ENCODE assay signal across 8 mouse cellular contexts in genomic region chr6:48745959-48746889, GRCm38 (mm10). TPM values are rescaled to one million over a fixed set of nuclear protein-coding genes. Genes with fewer than 3 reads are reported as not detected.
DNase-seq lines count a peak whose midpoint lies in the region; ATAC-seq and TF ChIP-seq lines count a peak whose summit lies in the region.

Gimap5 (plus strand) TSS chr6:48746197.

- H3K36me3 ChIP-seq in intestine, postnatal 0 days (ENCODE audit: control insufficient read depth, insufficient read depth), result no peaks in the 10 kb centered on the region

- intact Hi-C loops in left cerebral cortex, adult 2 months (cut with DNase I), result loop anchor here (2.0 kb wide), 1 partner anchor 27 kb away; no protein-coding TSS in a partner anchor

- H3K27me3 ChIP-seq in intestine, postnatal 0 days (replicated peaks; ENCODE audit: control insufficient read depth, insufficient read depth, low read length), result no peaks in the 10 kb centered on the region

- 47% methylated on average over 16 of the region's 16 CpGs for WGBS in intestine, postnatal 0 days
- WGBS in lung, adult 2 months, result 23% methylated on average over 16 of the region's 16 CpGs

- H3K4me2 ChIP-seq in intestine, postnatal 0 days (replicated peaks; ENCODE audit: low read depth), result peak within 1 kb of the TSS; percentile 9; the same call in 1 of the 2 replicates

- peak within 1 kb of the TSS; percentile 34; the same call in 1 of the 2 replicates for H3K27ac ChIP-seq in left cerebral cortex, adult 2 months
- H3K27ac ChIP-seq in intestine, postnatal 0 days (ENCODE audit: low read depth, low read length), result peak within 1 kb of the TSS; percentile 62; the same call in 1 of the 2 replicates

- TF ChIP-seq POLR2A in lung, adult 2 months (IDR thresholded peaks at IDR 0.05; ENCODE audit: borderline replicate concordance, extremely low read depth, low read depth, low read length), result peak; percentile 9; the same call in 1 of the 2 replicates

- peaks cover under 1% of the 10 kb centered on the region; the same call in 1 of the 2 replicates for H3K4me1 ChIP-seq in intestine, postnatal 0 days (replicated peaks; ENCODE audit: control insufficient read depth, insufficient read depth, low read length)
- H3K4me1 ChIP-seq in lung, adult 2 months (ENCODE audit: control insufficient read depth, insufficient read depth, low read length), result peaks cover 11% of the 10 kb centered on the region

- no peak within 1 kb of the TSS for H3K9ac ChIP-seq in intestine, postnatal 0 days (ENCODE audit: low read depth, low read length)

- no peaks in the 10 kb centered on the region for H3K9me3 ChIP-seq in intestine, postnatal 0 days (ENCODE audit: control insufficient read depth)

- no peak for DNase-seq in left cerebral cortex, adult 2 months (ENCODE audit: extremely low spot score in 1 of 2, low spot score in 2 of 2)
- no peak for DNase-seq in left cerebral cortex, adult 8-10 months (ENCODE audit: low spot score in 2 of 2)
- peak; percentile 28 for DNase-seq in adrenal gland, postnatal 25 days
- peak; percentile 98 for DNase-seq in heart, adult 11 months
- peak; percentile 50 for DNase-seq in lung, adult 2 months
- DNase-seq in spleen, adult 12 weeks (ENCODE audit: low spot score), result peak; percentile 58
- DNase-seq in right cerebral cortex, postnatal 25 days, result no peak

- ATAC-seq in intestine, postnatal 0 days, result no peak

- H3K4me3 ChIP-seq in left cerebral cortex, adult 2 months, result no peak within 1 kb of the TSS; the same call in 1 of the 2 replicates
- no peak within 1 kb of the TSS for H3K4me3 ChIP-seq in intestine, postnatal 0 days (ENCODE audit: low read depth, low read length)
- H3K4me3 ChIP-seq in lung, adult 2 months (replicated peaks; ENCODE audit: extremely low read depth, low read depth, low read length), result peak within 1 kb of the TSS; percentile 62

- TF ChIP-seq CTCF in left cerebral cortex, adult 2 months (IDR thresholded peaks at IDR 0.05), result peak; percentile 65
- TF ChIP-seq CTCF in intestine, postnatal 0 days (IDR thresholded peaks at IDR 0.05; ENCODE audit: low read depth), result peak; percentile 74
- TF ChIP-seq CTCF in lung, adult 2 months (IDR thresholded peaks at IDR 0.05; ENCODE audit: insufficient read depth, low read length), result peak; percentile 63

RNA-seq across cellular contexts. Expression of gene Gimap5, which starts in this region (rescaled TPM):
- 1 to 10 TPM in 1 of 2 experiments, under 1 TPM in 1; 0.81 to 2.1 TPM for total RNA-seq in left cerebral cortex, adult 2 months (2021)
- 1 to 10 TPM in 1 of 4 experiments, under 1 TPM in 3; 0.32 to 1.2 (median 0.89) TPM for total RNA-seq in left cerebral cortex, adult 8-10 months (2022)
- 10.5 and 16.2 TPM in 2 replicates for total RNA-seq in adrenal gland, postnatal 25 days (2021)
- 8.4 and 10.6 TPM in 2 replicates for polyA plus RNA-seq in intestine, postnatal 0 days (2015; fragmentation: Nextera tagmentation; extraction: Ambion mirVana)
- 28.6 and 32.8 TPM in 2 replicates for polyA plus RNA-seq in lung, adult 2 months (2012; rRNA removed)

Comparison
In these comparisons a context has a peak if more than half of its experiments do, and no peak if none do; other contexts are left out.
1. DNase-seq: peak in adrenal gland, postnatal 25 days (single experiment), heart, adult 11 months (single experiment), lung, adult 2 months (single experiment) and spleen, adult 12 weeks (single experiment); none in left cerebral cortex, adult 2 months (0 of 2), left cerebral cortex, adult 8-10 months (0 of 2) and right cerebral cortex, postnatal 25 days (single experiment).
2. Peak in every context shown above with its lines, with median percentiles within 50 percentile points of each other: CTCF ChIP-seq.